Mouse (Mus musculus) spleen, postnatal 14 days (tissue): Measurements from ENCODE around the gene Wdr86.

ENCODE experiments used
- DNase-seq, 2 experiments: peaks; one replicate each; pipeline ENCODE4 v3.0.0; 2021 to 2022; ENCODE audit warnings: low spot score in 2 of 2

The Wdr86 gene

GRCm38 (mm10) chr5:24684578-24685365 lies 45.8 kb downstream of the Wdr86 start:
- DNase-seq: peak in 1 of 2 experiments; percentile 8

- DNase-seq: no peak
Measured at GRCm38 (mm10) chr5:24681436-24681835, 49.1 kb downstream of the Wdr86 start.

GRCm38 (mm10) chr5:24674238-24674637 lies 56.3 kb downstream of the Wdr86 start:
- peak; percentile 63 to 72 for DNase-seq
